Mouse (Mus musculus): ENCODE data around the gene Efna1.

Efna1 gene

GRCm38 (mm10) chr3:89279153-89279890, 1.6 kb downstream of the Efna1 start:
- peak; percentile 21 to 30 for DNase-seq (ENCODE audit: low read depth in 1 of 2, low spot score in 2 of 2)

- no peak for DNase-seq (ENCODE audit: low read depth in 1 of 2, low spot score in 2 of 2)
Measured at GRCm38 (mm10) chr3:89278643-89279042, 2.3 kb downstream of the Efna1 start.

GRCm38 (mm10) chr3:89278107-89278506, 2.8 kb downstream of the Efna1 start:
- DNase-seq (ENCODE audit: low read depth in 1 of 2, low spot score in 2 of 2) = no peak

- DNase-seq (ENCODE audit: low read depth in 1 of 2, low spot score in 2 of 2) = no peak
Measured at GRCm38 (mm10) chr3:89277281-89278021, 3.5 kb downstream of the Efna1 start.

GRCm38 (mm10) chr3:89276061-89276460, 4.9 kb downstream of the Efna1 start:
- no peak for DNase-seq (ENCODE audit: low read depth in 1 of 2, low spot score in 2 of 2)

- DNase-seq (ENCODE audit: low read depth in 1 of 2, low spot score in 2 of 2) = no peak
Measured at GRCm38 (mm10) chr3:89271760-89272159, 9.2 kb downstream of the Efna1 start.

- DNase-seq (ENCODE audit: low read depth in 1 of 2, low spot score in 2 of 2) = no peak
Measured at GRCm38 (mm10) chr3:89270891-89271290, 10.1 kb downstream of the Efna1 start.

GRCm38 (mm10) chr3:89270051-89270755, 10.7 kb downstream of the Efna1 start, which contains the start of gene Slc50a1:
Gene Slc50a1 (minus strand): TSS chr3:89270570.
- DNase-seq (ENCODE audit: low read depth in 1 of 2, low spot score in 2 of 2) = peak in 1 of 2 experiments; percentile 33

- no peak for DNase-seq (ENCODE audit: low read depth in 1 of 2, low spot score in 2 of 2)
Measured at GRCm38 (mm10) chr3:89268916-89269315, 12.0 kb downstream of the Efna1 start.

GRCm38 (mm10) chr3:89266439-89266893, 14.5 kb downstream of the Efna1 start:
- no peak for DNase-seq (ENCODE audit: low read depth in 1 of 2, low spot score in 2 of 2)

GRCm38 (mm10) chr3:89262417-89262816, 18.5 kb downstream of the Efna1 start:
- DNase-seq (ENCODE audit: low read depth in 1 of 2, low spot score in 2 of 2) = no peak

- DNase-seq (ENCODE audit: low read depth in 1 of 2, low spot score in 2 of 2) = no peak
Measured at GRCm38 (mm10) chr3:89260211-89260610, 20.7 kb downstream of the Efna1 start.

- no peak for DNase-seq (ENCODE audit: low read depth in 1 of 2, low spot score in 2 of 2)
Measured at GRCm38 (mm10) chr3:89259076-89259475, 21.9 kb downstream of the Efna1 start, which contains the start of gene Dpm3. Gene Dpm3 (plus strand): TSS chr3:89259358.

- no peak for DNase-seq (ENCODE audit: low read depth in 1 of 2, low spot score in 2 of 2)
Measured at GRCm38 (mm10) chr3:89256177-89256576, 24.8 kb downstream of the Efna1 start.

GRCm38 (mm10) chr3:89254994-89255393, 25.9 kb downstream of the Efna1 start:
- no peak for DNase-seq (ENCODE audit: low read depth in 1 of 2, low spot score in 2 of 2)

GRCm38 (mm10) chr3:89251365-89251895, 29.5 kb downstream of the Efna1 start:
- no peak for DNase-seq (ENCODE audit: low read depth in 1 of 2, low spot score in 2 of 2)

- DNase-seq (ENCODE audit: low read depth in 1 of 2, low spot score in 2 of 2) = no peak
Measured at GRCm38 (mm10) chr3:89250435-89251040, 30.4 kb downstream of the Efna1 start.

GRCm38 (mm10) chr3:89247466-89247865, 33.5 kb downstream of the Efna1 start:
- no peak for DNase-seq (ENCODE audit: low read depth in 1 of 2, low spot score in 2 of 2)

GRCm38 (mm10) chr3:89246261-89247100, 34.5 kb downstream of the Efna1 start, which contains the start of gene Trim46:
Gene Trim46 (minus strand): TSS chr3:89246309.
- DNase-seq (ENCODE audit: low read depth in 1 of 2, low spot score in 2 of 2) = peak; percentile 66 to 78

- DNase-seq (ENCODE audit: low read depth in 1 of 2, low spot score in 2 of 2) = no peak
Measured at GRCm38 (mm10) chr3:89245688-89246171, 35.2 kb downstream of the Efna1 start, which contains the start of gene Krtcap2. Gene Krtcap2 (plus strand): TSS chr3:89245966.
